15 mouse cellular contexts compared by ENCODE assay signal in genomic region chr1:86054943-86055342, GRCm38 (mm10). TPM values are rescaled to one million over a fixed set of nuclear protein-coding genes. Genes with fewer than 3 reads are reported as not detected.
"Had no signal": no experiment of that assay in that cellular context is flagged by ENCODE, and none has a peak within 500 bp of the region (broad histone marks: within the 10 kb centered on the region; RNA-seq: fewer than 3 reads in every experiment).

No protein-coding gene starts in this region.

- ATAC-seq: midbrain, embryonic 15.5 days had no signal

- H3K9me3 ChIP-seq: limb, embryonic 15.5 days; midbrain, embryonic 15.5 days; neural tube, embryonic 13.5 days; stomach, embryonic 15.5 days had no signal

- H3K36me3 ChIP-seq: limb, embryonic 15.5 days; midbrain, embryonic 15.5 days; neural tube, embryonic 13.5 days; stomach, embryonic 15.5 days had no signal

- H3K4me2 ChIP-seq: limb, embryonic 15.5 days; lung, embryonic 14.5 days; midbrain, embryonic 11.5 days; midbrain, embryonic 15.5 days; neural tube, embryonic 13.5 days; stomach, embryonic 15.5 days had no signal

- H3K27me3 ChIP-seq: limb, embryonic 15.5 days; midbrain, embryonic 15.5 days; neural tube, embryonic 13.5 days; stomach, embryonic 15.5 days had no signal

- H3K9ac ChIP-seq: limb, embryonic 15.5 days; lung, embryonic 14.5 days; midbrain, embryonic 15.5 days; neural tube, embryonic 13.5 days; stomach, embryonic 15.5 days had no signal

- H3K27ac ChIP-seq: kidney, postnatal 0 days; neural tube, embryonic 13.5 days; stomach, embryonic 15.5 days had no signal

- H3K4me3 ChIP-seq: limb, embryonic 15.5 days; midbrain, embryonic 15.5 days; neural tube, embryonic 13.5 days; stomach, embryonic 15.5 days had no signal

- DNase-seq: kidney, adult 11 months; kidney, adult 9 months; kidney, postnatal 36 days; lung, embryonic 14.5 days; lung, postnatal 10 days; lung, postnatal 4 days; retina, postnatal 1 day had no signal

RNA-seq across cellular contexts. Expression of gene 2810459M11Rik, which starts 9.3 kb away (rescaled TPM):
- polyA plus RNA-seq: spleen, adult 2 months had no signal

RNA-seq across cellular contexts. Expression of gene Spata3, which starts 38.3 kb away (rescaled TPM):
- polyA plus RNA-seq: limb, embryonic 11.5 days; limb, embryonic 15.5 days; lung, embryonic 14.5 days; midbrain, embryonic 11.5 days; neural tube, embryonic 13.5 days; spleen, adult 2 months; stomach, embryonic 15.5 days had no signal

RNA-seq across cellular contexts. Expression of gene Htr2b, which starts 56.8 kb away (rescaled TPM):
- polyA plus RNA-seq: spleen, adult 2 months had no signal
